Comparison of ENCODE assay signal across 18 mouse cellular contexts in the genomic region with DNA sequence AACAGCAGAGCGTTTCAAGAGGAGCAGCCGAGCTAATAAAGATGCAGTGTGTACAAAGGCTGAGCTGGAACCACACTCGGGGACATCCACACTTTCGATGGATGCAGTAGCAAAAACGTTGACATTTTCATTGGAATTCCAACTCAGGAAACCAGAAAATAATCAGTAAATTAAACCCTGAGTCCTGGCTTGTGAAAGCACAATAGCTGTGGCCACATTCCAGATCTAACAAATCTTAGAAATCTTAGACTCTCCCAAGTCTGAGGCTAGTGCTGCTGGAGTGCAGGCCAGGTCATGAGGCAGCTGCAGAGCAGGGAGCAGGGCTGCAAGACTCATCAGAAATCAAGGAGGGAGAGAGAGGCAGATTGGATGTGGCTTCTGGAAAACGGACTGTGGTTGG.
"Had no signal": no experiment of that assay in that cellular context is flagged by ENCODE, and none has a peak within 500 bp of the region (broad histone marks: within the 10 kb centered on the region; RNA-seq: fewer than 3 reads in every experiment).

No protein-coding gene starts in this region.

- H3K4me2 ChIP-seq: lung, embryonic 14.5 days; midbrain, embryonic 12.5 days; neural tube, embryonic 13.5 days; neural tube, embryonic 15.5 days had no signal

- H3K9ac ChIP-seq: lung, embryonic 14.5 days; midbrain, embryonic 12.5 days; neural tube, embryonic 13.5 days; neural tube, embryonic 15.5 days had no signal

- H3K27ac ChIP-seq: midbrain, embryonic 10.5 days; midbrain, embryonic 12.5 days; neural tube, embryonic 13.5 days; neural tube, embryonic 15.5 days had no signal

- H3K27me3 ChIP-seq: midbrain, embryonic 12.5 days; neural tube, embryonic 13.5 days; neural tube, embryonic 15.5 days had no signal

- ATAC-seq: midbrain, embryonic 16.5 days had no signal

- DNase-seq: lung, embryonic 14.5 days; lung, postnatal 10 days; lung, postnatal 4 days; midbrain, embryonic 14.5 days; retina, postnatal 1 day; right cerebral cortex, adult 18-20 months; right cerebral cortex, postnatal 25 days; right cerebral cortex, postnatal 4 days; spleen, adult 18-20 months; thymus, adult 18-20 months; thymus, postnatal 14 days; thymus, postnatal 36 days had no signal

- H3K4me3 ChIP-seq: midbrain, embryonic 10.5 days; midbrain, embryonic 12.5 days; myocyte; neural tube, embryonic 13.5 days; neural tube, embryonic 15.5 days had no signal

- H3K36me3 ChIP-seq: midbrain, embryonic 10.5 days; midbrain, embryonic 12.5 days; neural tube, embryonic 13.5 days; neural tube, embryonic 15.5 days had no signal

- H3K9me3 ChIP-seq: midbrain, embryonic 10.5 days; midbrain, embryonic 12.5 days; neural tube, embryonic 13.5 days; neural tube, embryonic 15.5 days had no signal
